Mouse (Mus musculus) intestine, embryonic 16.5 days (tissue): ENCODE measurements around the gene Tbx4. TPM values are rescaled to one million over a fixed set of nuclear protein-coding genes. Genes with fewer than 3 reads are reported as not detected.
A peak's percentile ranks its signal among the peaks of the same experiment; 100 is the strongest.

Experiments
- ATAC-seq: fragments of 200-750 bp; cut with Nextera tagmentation; 2 replicates; pipeline ENCODE4 v1.8.0; 2017; ENCODE audit warnings: moderate TSS enrichment, moderate library complexity
- H3K27ac ChIP-seq: fragments of 300-500 bp; sonication (generic); 2 replicates; pipeline ENCODE4 v1.5.1; 2014; ENCODE audit warnings: mild to moderate bottlenecking, low read length
- H3K27me3 ChIP-seq: fragments of 300-500 bp; sonication (generic); replicated peaks from 2 replicates; pipeline ENCODE4 v1.6.1; 2014; ENCODE audit warnings: low read length, control low read depth, mixed read lengths; ENCODE audit not compliant: control insufficient read depth, insufficient read depth
- H3K36me3 ChIP-seq: fragments of 300-500 bp; sonication (generic); 2 replicates; pipeline ENCODE4 v1.6.1; 2014; ENCODE audit warnings: low read length, control low read depth; ENCODE audit not compliant: control insufficient read depth, insufficient read depth
- H3K4me1 ChIP-seq: fragments of 300-500 bp; sonication (generic); 2 replicates; pipeline ENCODE4 v1.6.1; 2014; ENCODE audit warnings: low read length, control low read depth, mixed read lengths; ENCODE audit not compliant: control insufficient read depth, insufficient read depth
- H3K4me2 ChIP-seq: fragments of 300-500 bp; sonication (generic); 2 replicates; pipeline ENCODE4 v1.6.1; 2014; ENCODE audit warnings: low read depth, low read length, control low read depth
- H3K4me3 ChIP-seq: fragments of 300-500 bp; sonication (generic); 2 replicates; pipeline ENCODE4 v1.5.1; 2014; ENCODE audit warnings: mild to moderate bottlenecking, low read length
- H3K9ac ChIP-seq: fragments of 300-500 bp; sonication (generic); 2 replicates; pipeline ENCODE4 v1.6.1; 2014; ENCODE audit warnings: low read depth, low read length
- H3K9me3 ChIP-seq: fragments of 300-500 bp; sonication (generic); 2 replicates; pipeline ENCODE4 v1.6.1; 2016; ENCODE audit warnings: low read length, control low read depth; ENCODE audit not compliant: control insufficient read depth
- WGBS: fragments of 180-500 bp; shearing (Covaris S2); extraction: QIAGEN DNeasy Blood & Tissue Kit; methylation state at CpG from one replicate; pipeline ENCODE4 v1.1.7; 2014; 5-methylcytosine and 5-hydroxymethylcytosine counted together
- polyA plus RNA-seq: library from polyadenylated mRNA; unstranded; fragments of >200 nt; fragmentation: Nextera tagmentation; extraction: Ambion mirVana; gene quantifications from 2 replicates; pipeline ENCODE4 v1.2.1, GENCODE M21; 2015

Gene Tbx4
- polyA plus RNA-seq, 1 experiment from 2014 or later = not detected

GRCm38 (mm10) chr11:85893400-85894135, 7.3 kb downstream of the Tbx4 start:
- Histone ChIP-seq H3K27me3 (peaks cover 97% of the 10 kb centered on the region), H3K4me1 (peaks cover 13% of the 10 kb centered on the region), H3K27ac (no peak overlapping the region), H3K4me3 (no peak overlapping the region), H3K9me3 (no peaks in the 10 kb centered on the region), H3K36me3 (no peaks in the 10 kb centered on the region), H3K9ac (no peak overlapping the region), H3K4me2 (no peak overlapping the region)
- ATAC-seq = no peak
- 5% methylated on average over 13 of the region's 13 CpGs for WGBS

GRCm38 (mm10) chr11:85894136-85894530, 7.9 kb downstream of the Tbx4 start:
- ATAC-seq = no peak
- Histone ChIP-seq H3K4me1 (peaks cover 8% of the 10 kb centered on the region), H3K4me3 (no peak overlapping the region), H3K4me2 (no peak overlapping the region), H3K27me3 (peaks cover 95% of the 10 kb centered on the region), H3K27ac (no peak overlapping the region), H3K9ac (no peak overlapping the region), H3K9me3 (no peaks in the 10 kb centered on the region), H3K36me3 (no peaks in the 10 kb centered on the region)
- WGBS = 12% methylated on average over 3 of the region's 3 CpGs

GRCm38 (mm10) chr11:85894731-85895545, 8.7 kb downstream of the Tbx4 start:
- Histone ChIP-seq H3K4me3 (peak overlapping the region; percentile 31), H3K4me2 (peak overlapping the region; percentile 48), H3K27me3 (peaks cover 92% of the 10 kb centered on the region), H3K9me3 (no peaks in the 10 kb centered on the region), H3K9ac (peak overlapping the region; percentile 37; the same call in 1 of the 2 replicates), H3K4me1 (peaks cover 8% of the 10 kb centered on the region), H3K36me3 (no peaks in the 10 kb centered on the region), H3K27ac (no peak overlapping the region)
- WGBS = 3% methylated on average over 43 of the region's 43 CpGs
- no peak; the same call in 1 of the 2 replicates for ATAC-seq

DNA sequence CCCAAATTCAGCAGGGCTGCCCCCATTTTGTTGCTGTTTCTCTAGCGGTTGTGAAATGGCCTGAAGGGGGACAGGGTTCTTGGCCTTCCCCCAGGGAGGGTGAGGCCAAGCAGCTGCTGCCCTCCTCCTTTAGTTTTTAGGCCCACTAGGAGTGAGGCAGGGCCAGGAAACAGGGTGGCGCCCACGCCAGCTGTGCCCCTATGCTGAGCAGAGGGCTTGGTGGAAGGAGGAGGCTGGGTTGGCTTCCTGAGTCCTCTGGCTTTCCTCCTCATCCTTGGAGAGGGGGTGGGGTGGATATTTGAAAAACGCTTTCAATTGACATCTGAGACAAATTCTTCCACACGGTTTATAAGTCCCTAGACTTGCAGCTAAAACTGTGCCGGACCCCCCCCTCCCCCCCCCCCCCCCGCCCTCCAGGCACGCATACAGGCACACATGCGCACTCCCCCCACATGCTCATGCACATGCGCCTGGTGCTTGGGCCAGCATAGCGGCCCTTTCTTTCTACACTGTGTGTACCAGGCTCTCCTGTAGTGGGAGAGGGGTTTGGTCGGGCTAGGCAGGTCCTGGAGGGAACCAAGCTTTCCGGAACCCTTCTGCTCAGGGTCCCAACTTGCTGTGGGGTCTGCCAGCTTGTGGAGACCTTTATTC, 10.2 kb downstream of the Tbx4 start:
- Histone ChIP-seq H3K4me3 (no peak overlapping the region), H3K9ac (no peak overlapping the region), H3K9me3 (no peaks in the 10 kb centered on the region), H3K4me1 (peaks cover 8% of the 10 kb centered on the region), H3K4me2 (no peak overlapping the region), H3K27me3 (peaks cover 89% of the 10 kb centered on the region), H3K27ac (no peak overlapping the region), H3K36me3 (no peaks in the 10 kb centered on the region)
- ATAC-seq = no peak
- WGBS = 47% methylated on average over 11 of the region's 13 CpGs

DNA sequence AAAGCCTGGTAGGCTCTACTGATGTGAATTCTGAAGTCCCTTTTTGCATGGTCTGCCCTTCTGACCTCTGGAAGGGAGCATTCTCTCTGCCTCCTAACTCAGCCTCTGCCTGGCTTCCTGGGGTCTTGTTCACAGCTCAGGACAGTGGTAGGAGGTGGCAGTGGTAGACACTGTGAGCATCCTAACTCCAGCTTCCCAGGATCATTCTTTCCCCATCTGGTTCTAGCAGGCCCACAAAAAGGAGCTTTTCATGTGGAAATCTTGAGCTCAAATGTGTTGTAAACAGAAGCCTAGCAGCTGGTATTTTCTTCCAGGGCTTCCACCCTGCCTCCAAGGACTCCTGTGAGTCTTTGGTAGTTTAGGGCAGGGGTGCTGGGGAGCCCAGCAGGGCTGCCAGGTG, 14.1 kb downstream of the Tbx4 start:
- Histone ChIP-seq H3K4me3 (no peak overlapping the region), H3K36me3 (no peaks in the 10 kb centered on the region), H3K27ac (no peak overlapping the region), H3K4me2 (no peak overlapping the region), H3K27me3 (peaks cover 52% of the 10 kb centered on the region), H3K9me3 (no peaks in the 10 kb centered on the region), H3K4me1 (peaks cover 1% of the 10 kb centered on the region), H3K9ac (no peak overlapping the region)
- no peak for ATAC-seq

DNA sequence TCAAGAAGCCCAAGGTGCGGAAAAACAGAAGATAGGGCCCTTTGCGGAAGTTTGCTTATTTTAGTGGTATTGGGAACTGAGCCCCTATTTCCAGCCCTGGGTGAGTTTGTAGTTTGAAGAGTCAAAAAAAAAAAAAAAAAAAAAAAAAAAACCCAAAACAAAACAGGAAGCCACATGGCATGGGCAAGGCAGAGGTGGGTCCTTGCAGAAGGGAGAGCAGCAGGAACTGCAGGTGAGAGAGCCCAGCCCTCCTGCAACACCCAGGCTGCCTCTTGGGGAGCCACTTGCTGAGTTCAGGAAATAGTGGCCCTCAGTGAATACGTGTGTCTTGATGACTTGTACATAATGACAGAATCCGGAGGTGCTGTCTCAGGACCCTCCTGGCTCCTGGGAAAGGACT, 23.3 kb downstream of the Tbx4 start:
- H3K9me3 ChIP-seq = no peaks in the 10 kb centered on the region
- H3K4me2 ChIP-seq = no peak overlapping the region
- H3K4me1 ChIP-seq = peaks cover 6% of the 10 kb centered on the region; the same call in 1 of the 2 replicates
- no peak overlapping the region for H3K9ac ChIP-seq
- WGBS = 62% methylated on average over 4 of the region's 4 CpGs
- ATAC-seq = no peak
- H3K36me3 ChIP-seq = no peaks in the 10 kb centered on the region
- H3K27ac ChIP-seq = no peak overlapping the region
- no peak overlapping the region for H3K4me3 ChIP-seq
- H3K27me3 ChIP-seq = no peaks in the 10 kb centered on the region

DNA sequence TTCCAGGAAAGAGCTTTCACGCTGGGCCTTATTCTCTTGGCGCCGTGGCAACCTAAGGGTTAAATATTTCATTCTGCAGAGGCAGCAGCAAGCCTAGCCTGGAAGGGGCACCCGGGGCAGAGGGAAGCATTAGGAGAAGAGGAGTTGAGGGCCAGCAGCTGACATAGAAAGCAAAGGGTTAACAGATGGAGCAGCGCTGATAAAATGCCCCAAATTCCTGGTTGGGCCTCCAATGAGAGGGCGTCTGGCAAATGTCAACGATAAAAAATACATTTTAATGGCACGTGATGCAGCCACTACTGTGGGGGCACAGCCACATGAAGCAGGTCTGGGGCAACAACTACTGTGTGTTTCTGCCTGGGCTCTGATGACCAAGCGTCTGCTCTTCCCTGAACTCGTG, 23.9 kb downstream of the Tbx4 start:
- Histone ChIP-seq H3K36me3 (no peaks in the 10 kb centered on the region), H3K4me1 (peaks cover 6% of the 10 kb centered on the region; the same call in 1 of the 2 replicates), H3K4me2 (no peak overlapping the region), H3K27ac (no peak overlapping the region), H3K9ac (no peak overlapping the region), H3K4me3 (no peak overlapping the region), H3K27me3 (no peaks in the 10 kb centered on the region), H3K9me3 (no peaks in the 10 kb centered on the region)
- 26% methylated on average over 10 of the region's 10 CpGs for WGBS
- ATAC-seq = no peak

DNA sequence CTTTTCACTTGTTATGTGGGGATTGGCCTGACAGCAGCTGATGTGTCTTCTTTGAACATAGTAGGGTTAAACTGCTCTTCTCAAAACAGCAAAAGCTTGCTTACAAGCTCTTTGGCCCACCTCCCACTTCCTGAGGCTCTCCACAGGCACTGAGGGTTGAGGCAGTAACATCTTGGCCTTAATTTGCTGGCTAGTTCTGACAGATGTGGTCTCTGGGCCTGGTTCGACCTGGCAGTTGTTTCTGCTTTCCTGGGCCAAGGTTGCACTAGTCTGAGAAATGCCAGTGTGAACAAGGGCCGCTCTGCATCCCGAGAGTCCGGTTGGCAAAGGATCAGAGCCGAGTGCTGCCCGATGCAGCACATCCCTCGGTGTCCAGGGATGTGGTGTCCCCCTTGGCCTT, 27.3 kb downstream of the Tbx4 start:
- Histone ChIP-seq H3K9ac (no peak overlapping the region), H3K9me3 (no peaks in the 10 kb centered on the region), H3K4me3 (no peak overlapping the region), H3K4me2 (no peak overlapping the region), H3K4me1 (peaks cover 6% of the 10 kb centered on the region; the same call in 1 of the 2 replicates), H3K36me3 (no peaks in the 10 kb centered on the region), H3K27ac (no peak overlapping the region), H3K27me3 (no peaks in the 10 kb centered on the region; the same call in 1 of the 2 replicates)
- 87% methylated on average over 7 of the region's 7 CpGs for WGBS
- no peak for ATAC-seq
